Mouse (Mus musculus) mouse embryonic stem cell (cell line): Measurements from ENCODE around the gene Trim21.

ENCODE experiments used
- in situ Hi-C, 2 experiments: fragments of 300-500 bp; cut with MboI; formaldehyde crosslinking; loops; 1 replicate in 1 of 2; 3 replicates in 1 of 2; pipeline ENCODE4 v1.14.3; 2019 to 2020; ENCODE audit warnings: low sequenced_read_pairs in 2 of 2, low pct_unique_long_range_greater_than_20kb in 1 of 2, mixed read lengths in 1 of 2; ENCODE audit not compliant: unreplicated experiment in 1 of 2

Gene Trim21

GRCm38 (mm10) chr7:102564999-102565997 is at the start of gene Trim21:
Trim21 (minus strand) TSS chr7:102565486.
- in situ Hi-C loops: no loop called here

GRCm38 (mm10) chr7:102597378-102598031 is 32.2 kb upstream of the Trim21 start, which contains the start of gene Olfr552:
Olfr552 (plus strand) TSS chr7:102597770.
- in situ Hi-C loops: no loop called here

- in situ Hi-C loops: no loop called here
Measured at GRCm38 (mm10) chr7:102591786-102592185, 26.5 kb upstream of the Trim21 start, which contains the start of gene Olfr551. Olfr551 (minus strand) TSS chr7:102591886.

- in situ Hi-C loops: no loop called here
Measured at GRCm38 (mm10) chr7:102575998-102576397, 10.7 kb upstream of the Trim21 start.

GRCm38 (mm10) chr7:102573174-102573830 is 8.0 kb upstream of the Trim21 start:
- in situ Hi-C loops: no loop called here

GRCm38 (mm10) chr7:102571142-102571541 is 5.9 kb upstream of the Trim21 start, which contains the start of gene Olfr550:
Olfr550 (plus strand) TSS chr7:102571442.
- in situ Hi-C loops: no loop called here

- in situ Hi-C loops: no loop called here
Measured at GRCm38 (mm10) chr7:102566219-102566618, 933 bp upstream of the Trim21 start.

- in situ Hi-C loops: no loop called here
Measured at GRCm38 (mm10) chr7:102553279-102553678, 12.0 kb downstream of the Trim21 start.

GRCm38 (mm10) chr7:102549570-102549969 is 15.7 kb downstream of the Trim21 start, which contains the start of gene Olfr549:
Olfr549 (plus strand) TSS chr7:102549870.
- in situ Hi-C loops: no loop called here

GRCm38 (mm10) chr7:102541251-102541650 is 24.0 kb downstream of the Trim21 start:
- in situ Hi-C loops: no loop called here

GRCm38 (mm10) chr7:102540596-102540995 is 24.7 kb downstream of the Trim21 start, which contains the start of gene Olfr548-ps1:
Olfr548-ps1 (plus strand) TSS chr7:102540896.
- in situ Hi-C loops: no loop called here

- in situ Hi-C loops: no loop called here
Measured at GRCm38 (mm10) chr7:102534449-102534848, 30.8 kb downstream of the Trim21 start, which contains the start of gene Olfr547. Olfr547 (plus strand) TSS chr7:102534749.

- in situ Hi-C loops: no loop called here
Measured at GRCm38 (mm10) chr7:102529052-102529451, 36.2 kb downstream of the Trim21 start.

- in situ Hi-C loops: loop anchor here (10.0 to 25.0 kb wide), 3 partner anchors 170 to 398 kb away; partner anchors contain the start of genes Olfr571 (in 2 of the 2), Olfr557 (in 1 of the 2), Olfr572 (in 1 of the 2) and Trim68 (in 1 of the 2)
Measured at GRCm38 (mm10) chr7:102517051-102517335, 48.3 kb downstream of the Trim21 start.

- in situ Hi-C loops: loop anchor here (10.0 to 25.0 kb wide), 3 partner anchors 171 to 398 kb away; partner anchors contain the start of genes Olfr571 (in 2 of the 2), Olfr557 (in 1 of the 2), Olfr572 (in 1 of the 2) and Trim68 (in 1 of the 2)
Measured at GRCm38 (mm10) chr7:102516261-102517050, 48.8 kb downstream of the Trim21 start.

GRCm38 (mm10) chr7:102514144-102514543 is 51.1 kb downstream of the Trim21 start:
- in situ Hi-C loops: loop anchor here (10.0 to 25.0 kb wide), 3 partner anchors 173 to 401 kb away; partner anchors contain the start of genes Olfr571 (in 2 of the 2), Olfr557 (in 1 of the 2), Olfr572 (in 1 of the 2) and Trim68 (in 1 of the 2)

- in situ Hi-C loops: loop anchor here (10.0 to 25.0 kb wide), 3 partner anchors 174 to 402 kb away; partner anchors contain the start of genes Olfr571 (in 2 of the 2), Olfr557 (in 1 of the 2), Olfr572 (in 1 of the 2) and Trim68 (in 1 of the 2)
Measured at GRCm38 (mm10) chr7:102512814-102513435, 52.4 kb downstream of the Trim21 start.
